ENCODE assay signal across 8 mouse cellular contexts in the genomic region with DNA sequence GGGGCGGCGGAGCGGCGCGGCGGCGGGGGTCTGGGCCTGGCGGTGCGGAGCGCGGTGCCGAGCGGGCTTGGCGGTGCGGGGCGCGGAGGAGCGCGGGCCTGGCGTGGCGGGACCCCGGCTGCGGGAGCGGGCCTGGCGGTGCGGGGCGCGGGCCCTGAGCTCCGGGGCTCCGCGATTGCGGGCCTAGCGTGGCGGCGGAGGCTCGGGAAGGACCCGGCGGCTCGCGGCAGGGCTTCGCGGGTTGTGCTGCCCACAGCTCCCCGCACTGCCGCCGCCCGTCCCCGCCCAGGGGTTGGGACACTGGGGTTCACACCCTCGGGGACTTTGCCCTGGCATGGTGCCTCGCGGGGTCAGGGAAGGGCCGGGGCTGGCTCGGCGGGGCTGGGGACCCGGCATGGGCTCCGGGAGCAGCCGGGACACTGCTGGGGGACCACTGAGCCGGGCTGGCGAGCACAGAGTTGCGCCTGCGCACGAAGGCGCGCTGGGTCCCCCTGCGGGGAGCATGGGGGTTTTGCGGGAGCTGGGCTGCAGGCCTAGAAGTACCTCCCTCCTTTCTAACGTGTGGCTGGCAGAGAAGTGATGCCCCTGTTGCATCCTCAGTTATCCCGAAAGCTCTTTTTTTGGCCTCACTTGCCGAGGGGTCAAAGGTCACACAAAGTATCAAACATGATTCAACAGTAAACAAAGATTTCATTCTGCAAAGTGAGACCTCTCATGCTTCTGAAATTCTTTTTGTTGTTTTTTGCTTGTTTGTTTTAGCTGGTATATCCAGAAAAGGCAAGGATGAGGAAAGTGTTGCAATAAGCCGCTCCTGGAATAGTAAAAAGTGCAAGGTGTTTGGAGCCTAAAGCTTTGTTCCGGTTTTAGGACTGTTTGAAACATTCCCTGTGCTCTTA. TPM values are rescaled to one million over a fixed set of nuclear protein-coding genes. Genes with fewer than 3 reads are reported as not detected.
DNase-seq lines count a peak whose midpoint lies in the region; ATAC-seq lines count a peak whose summit lies in the region.

A gene (minus strand): TSS at position 240 of the 896 bp plus-strand sequence.

- H3K36me3 ChIP-seq in hindbrain, embryonic 16.5 days (ENCODE audit: control insufficient read depth, insufficient read depth, low read length): no peaks in the 10 kb centered on the region

- peak within 1 kb of the TSS; percentile 65 for H3K4me2 ChIP-seq in hindbrain, embryonic 16.5 days (ENCODE audit: low read length)

- peak; percentile 86 for DNase-seq in ZHBTc4 (ENCODE audit: low read depth, low spot score)
- DNase-seq in cerebellum, postnatal 36 days: peak; percentile 71 to 78
- DNase-seq in gastrocnemius, adult 18-20 months (ENCODE audit: low spot score): peak; percentile 72
- DNase-seq in left cerebral cortex, adult 8-10 months (ENCODE audit: low spot score in 2 of 2): peak; percentile 64 to 72
- DNase-seq in right cerebral cortex, postnatal 10 days (ENCODE audit: low spot score in 2 of 2): peak; percentile 88 to 91
- DNase-seq in urinary bladder, postnatal 14 days (ENCODE audit: low spot score): peak; percentile 70

- H3K9ac ChIP-seq in hindbrain, embryonic 16.5 days (ENCODE audit: low read depth, low read length): peak within 1 kb of the TSS; percentile 100

- 3% methylated on average over 47 of the region's 70 CpGs for WGBS in hindbrain, embryonic 16.5 days

- H3K9me3 ChIP-seq in hindbrain, embryonic 16.5 days (ENCODE audit: control insufficient read depth, low read length): no peaks in the 10 kb centered on the region

- ATAC-seq in hindbrain, embryonic 16.5 days: peak; percentile 94
- ATAC-seq in megakaryocyte, adult 5-6 weeks (ENCODE audit: poor library complexity, severe bottlenecking): peak; percentile 74

- H3K4me3 ChIP-seq in hindbrain, embryonic 16.5 days (ENCODE audit: low read length): peak within 1 kb of the TSS; percentile 90

- peak within 1 kb of the TSS; percentile 100 for H3K27ac ChIP-seq in hindbrain, embryonic 16.5 days (ENCODE audit: low read depth, low read length)

- no peaks in the 10 kb centered on the region for H3K27me3 ChIP-seq in hindbrain, embryonic 16.5 days (replicated peaks; ENCODE audit: control insufficient read depth, insufficient read depth, low read length)

- peaks cover 13% of the 10 kb centered on the region for H3K4me1 ChIP-seq in hindbrain, embryonic 16.5 days (ENCODE audit: control insufficient read depth, insufficient read depth, low read depth, low read length)

RNA-seq across cellular contexts. Expression of the gene that starts here (rescaled TPM):
- 1 to 10 TPM; 6.0 to 7.4 TPM for total RNA-seq in gastrocnemius, adult 18-20 months (2021)
- 6.9 and 7.5 TPM in 2 replicates for polyA plus RNA-seq in hindbrain, embryonic 16.5 days (2015; fragmentation: Nextera tagmentation; extraction: Ambion mirVana)
- 10 to 100 TPM in 3 of 4 experiments, 1 to 10 TPM in 1; 8.5 to 10.8 (median 10.5) TPM for total RNA-seq in left cerebral cortex, adult 8-10 months (2022)
- 7.2 and 10.7 TPM in 2 replicates for total RNA-seq in megakaryocyte, adult 5-6 weeks (2015)
- total RNA-seq in megakaryocyte, adult 5-6 weeks (2017): 2.7 and 4.1 TPM in 2 replicates

Comparison
In these comparisons a context has a peak if more than half of its experiments do, and no peak if none do; other contexts are left out.
1. Peak in every context shown above with its lines: DNase-seq, ATAC-seq, H3K4me3 ChIP-seq and H3K27ac ChIP-seq.